Mouse (Mus musculus) embryonic facial prominence, embryonic 10.5 days (tissue): ENCODE results near the gene Olfr1. TPM values are rescaled to one million over a fixed set of nuclear protein-coding genes. Genes with fewer than 3 reads are reported as not detected.

ENCODE experiments used
- DNase-seq: peaks from one replicate; pipeline ENCODE4 v3.0.0-alpha.2; 2017; ENCODE audit warnings: low spot score
- H3K27ac ChIP-seq: fragments of 300-500 bp; sonication (generic); replicated peaks from 2 replicates; pipeline ENCODE4 v1.5.1; 2016; ENCODE audit warnings: mild to moderate bottlenecking
- H3K27me3 ChIP-seq: fragments of 300-500 bp; sonication (generic); replicated peaks from 2 replicates; pipeline ENCODE4 v1.6.1; 2016; ENCODE audit warnings: low read depth, mild to moderate bottlenecking; ENCODE audit not compliant: poor library complexity, severe bottlenecking
- H3K36me3 ChIP-seq: fragments of 300-500 bp; sonication (generic); replicated peaks from 2 replicates; pipeline ENCODE4 v1.6.1; 2016; ENCODE audit warnings: mild to moderate bottlenecking, moderate library complexity
- H3K4me1 ChIP-seq: fragments of 300-500 bp; sonication (generic); 2 replicates; pipeline ENCODE4 v1.6.1; 2016
- H3K4me3 ChIP-seq: fragments of 300-500 bp; sonication (generic); 2 replicates; pipeline ENCODE4 v1.5.1; 2016; ENCODE audit warnings: mild to moderate bottlenecking, moderate library complexity
- H3K9me3 ChIP-seq: fragments of 300-500 bp; sonication (generic); 2 replicates; pipeline ENCODE4 v1.6.1; 2016; ENCODE audit warnings: mild to moderate bottlenecking
- whole genome bisulfite sequencing: fragments of 180-500 bp; shearing (Covaris S2); methylation state at CpG from one replicate; pipeline ENCODE4 v1.1.7; 2016; 5-methylcytosine and 5-hydroxymethylcytosine counted together
- polyA plus RNA-seq: library from polyadenylated mRNA; unstranded; fragments of >200 nt; fragmentation: Nextera tagmentation; extraction: Ambion mirVana; gene quantifications from 2 replicates; pipeline ENCODE4 v1.2.1, GENCODE M21; 2016

The Olfr1 gene
- not detected in 2 replicates for polyA plus RNA-seq

- Histone ChIP-seq H3K4me1 (no peaks in the 10 kb centered on the region), H3K27ac (no peak within 1 kb of the TSS), H3K36me3 (no peaks in the 10 kb centered on the region), H3K27me3 (no peaks in the 10 kb centered on the region), H3K9me3 (0 out of 2 replicates have a peak, but pooled peaks cover 2% of the 10 kb centered on the region), H3K4me3 (no peak within 1 kb of the TSS)
- DNase-seq = no peak
Observed at GRCm38 (mm10) chr11:73399514-73399913, at the start of gene Olfr1. Gene Olfr1, minus strand, starts transcription at chr11:73399614.

GRCm38 (mm10) chr11:73428377-73428776 is 29.0 kb upstream of the Olfr1 start, which contains the start of gene Olfr378:
Gene Olfr378, minus strand, starts transcription at chr11:73428477.
- WGBS = 92% methylated on average over 1 of the region's 1 CpGs
- no peaks in the 10 kb centered on the region for H3K36me3 ChIP-seq
- peaks cover 14% of the 10 kb centered on the region; the same call in 1 of the 2 replicates for H3K9me3 ChIP-seq
- no peaks in the 10 kb centered on the region for H3K27me3 ChIP-seq
- no peak within 1 kb of the TSS for H3K27ac ChIP-seq
- no peak within 1 kb of the TSS for H3K4me3 ChIP-seq
- no peaks in the 10 kb centered on the region for H3K4me1 ChIP-seq
- DNase-seq = no peak

GRCm38 (mm10) chr11:73395374-73395773 is 4.0 kb downstream of the Olfr1 start:
- WGBS = 72% methylated on average over 4 of the region's 4 CpGs
- no peaks in the 10 kb centered on the region for H3K36me3 ChIP-seq
- no peaks in the 10 kb centered on the region for H3K4me1 ChIP-seq
- peaks cover 2% of the 10 kb centered on the region; the same call in 1 of the 2 replicates for H3K9me3 ChIP-seq
- DNase-seq = no peak
- no peaks in the 10 kb centered on the region for H3K27me3 ChIP-seq
- H3K4me3 ChIP-seq = no peak overlapping the region
- H3K27ac ChIP-seq = no peak overlapping the region

- WGBS = 89% methylated on average over 2 of the region's 2 CpGs
- Histone ChIP-seq H3K36me3 (no peaks in the 10 kb centered on the region), H3K4me1 (no peaks in the 10 kb centered on the region), H3K27ac (no peak within 1 kb of the TSS), H3K9me3 (no peaks in the 10 kb centered on the region), H3K4me3 (no peak within 1 kb of the TSS), H3K27me3 (no peaks in the 10 kb centered on the region)
- DNase-seq = no peak
Observed at GRCm38 (mm10) chr11:73370946-73371345, 28.5 kb downstream of the Olfr1 start, which contains the start of gene Olfr376. Gene Olfr376, plus strand, starts transcription at chr11:73371246.

- Histone ChIP-seq H3K27me3 (no peaks in the 10 kb centered on the region), H3K4me3 (no peak within 1 kb of the TSS), H3K27ac (no peak within 1 kb of the TSS), H3K4me1 (no peaks in the 10 kb centered on the region), H3K36me3 (no peaks in the 10 kb centered on the region), H3K9me3 (no peaks in the 10 kb centered on the region)
- 46% methylated on average over 3 of the region's 3 CpGs for WGBS
- no peak for DNase-seq
Observed at GRCm38 (mm10) chr11:73350483-73350882, 48.9 kb downstream of the Olfr1 start, which contains the start of gene Olfr20. Gene Olfr20, plus strand, starts transcription at chr11:73350783.

Other genes starting within 250 kb of the Olfr1 start
- 0.10 and 0.18 TPM in 2 replicates for gene P2rx5, start 239.2 kb downstream of the Olfr1 start, polyA plus RNA-seq
- gene Emc6, start 222.6 kb downstream of the Olfr1 start, polyA plus RNA-seq = 122 and 123 TPM in 2 replicates
- gene Tax1bp3, start 222.5 kb downstream of the Olfr1 start, polyA plus RNA-seq = 189 and 206 TPM in 2 replicates
- gene Ctns, start 200.6 kb downstream of the Olfr1 start, polyA plus RNA-seq = 17.4 and 18.4 TPM in 2 replicates
- gene Shpk, start 200.2 kb downstream of the Olfr1 start, polyA plus RNA-seq = 0.49 and 0.86 TPM in 2 replicates
- gene Trpv1, start 165.3 kb downstream of the Olfr1 start, polyA plus RNA-seq = 0.10 TPM in 1 of 2 replicates, not detected in the other
- 0.04 TPM in 1 of 2 replicates, not detected in the other for gene Trpv3, start 132.2 kb downstream of the Olfr1 start, polyA plus RNA-seq
- 0.10 and 0.39 TPM in 2 replicates for gene Aspa, start 70.0 kb downstream of the Olfr1 start, polyA plus RNA-seq
- gene Gm49340, start 69.9 kb downstream of the Olfr1 start, polyA plus RNA-seq = not detected in 2 replicates
- not detected in 2 replicates for gene Spata22, start 69.9 kb downstream of the Olfr1 start, polyA plus RNA-seq
- gene Olfr20, start 48.8 kb downstream of the Olfr1 start, polyA plus RNA-seq = not detected in 2 replicates
- not detected in 2 replicates for gene Olfr376, start 28.4 kb downstream of the Olfr1 start, polyA plus RNA-seq
- gene Olfr378, start 28.9 kb upstream of the Olfr1 start, polyA plus RNA-seq = not detected in 2 replicates
- gene Olfr380, start 57.9 kb upstream of the Olfr1 start, polyA plus RNA-seq = not detected in 2 replicates
- gene Olfr381, start 92.0 kb upstream of the Olfr1 start, polyA plus RNA-seq = not detected in 2 replicates
- not detected in 2 replicates for gene Olfr382, start 117.6 kb upstream of the Olfr1 start, polyA plus RNA-seq
- gene Olfr385, start 193.4 kb upstream of the Olfr1 start, polyA plus RNA-seq = not detected in 2 replicates
- not detected in 2 replicates for gene Olfr384, start 199.0 kb upstream of the Olfr1 start, polyA plus RNA-seq